Mouse (Mus musculus) thymus, adult 2 months (tissue): ENCODE measurements around the gene Wdr77.

ENCODE experiments used
- CTCF ChIP-seq: fragments of 200-500 bp; IDR thresholded peaks from 2 replicates; pipeline ENCODE4 v1.5.1; 2012; ENCODE audit warnings: mild to moderate bottlenecking, control low read depth, low read length, moderate library complexity, borderline replicate concordance; ENCODE audit not compliant: control insufficient read depth, poor library complexity, insufficient read depth; ENCODE audit errors: extremely low read depth
- POLR2A ChIP-seq: fragments of 200-500 bp; IDR thresholded peaks from 2 replicates; pipeline ENCODE4 v1.6.1; 2012; ENCODE audit warnings: mild to moderate bottlenecking, low read length, control low read depth, moderate library complexity; ENCODE audit not compliant: control insufficient read depth, poor library complexity, insufficient read depth; ENCODE audit errors: extremely low read depth

DNA sequence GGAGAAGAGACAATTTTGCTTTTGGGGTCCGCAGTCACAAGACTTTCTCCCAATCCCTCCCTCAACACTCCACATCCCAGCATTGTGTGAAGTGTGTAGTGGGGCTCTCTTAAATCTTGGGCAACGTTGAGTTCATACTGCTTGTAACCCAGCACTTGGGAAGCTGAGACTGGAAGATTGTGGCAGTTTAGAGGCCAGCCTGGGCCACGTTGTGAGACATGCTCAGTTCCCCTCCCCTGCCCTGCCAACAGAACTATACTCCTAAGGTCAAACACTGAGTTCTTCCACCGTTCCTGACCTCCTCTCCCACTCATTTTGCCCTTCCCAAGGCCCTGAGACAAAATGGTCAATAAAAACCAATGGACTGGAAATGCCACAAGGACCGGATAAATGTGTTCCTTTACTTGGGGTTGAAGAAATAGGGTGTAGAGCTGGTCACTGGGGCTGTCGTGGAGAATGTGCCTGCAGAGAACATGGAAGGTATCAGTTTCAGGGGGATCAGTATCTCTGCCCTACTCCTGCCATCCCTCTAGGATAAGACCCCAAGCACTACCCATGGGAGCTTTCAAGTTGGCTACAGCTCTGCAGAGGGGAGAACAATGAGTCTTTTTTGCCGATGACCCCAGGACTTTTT is 31.5 kb upstream of the Wdr77 start:
- TF ChIP-seq CTCF = no peak
- no peak for TF ChIP-seq POLR2A
